Mouse (Mus musculus) myocyte (in vitro differentiated cells): ENCODE results near the gene Tmem89.

Experiments
- CEBPB ChIP-seq: IDR thresholded peaks from 2 replicates; pipeline ENCODE4 v1.6.1; 2011; ENCODE audit warnings: mild to moderate bottlenecking, moderate library complexity; ENCODE audit not compliant: poor library complexity, insufficient read depth, severe bottlenecking
- E2F4 ChIP-seq: IDR thresholded peaks from one replicate; pipeline ENCODE4 v1.6.1; 2011; ENCODE audit warnings: mild to moderate bottlenecking, control low read depth, moderate library complexity; ENCODE audit not compliant: insufficient read depth
- MYOD1 ChIP-seq, 3 experiments: IDR thresholded peaks; one replicate each; pipeline ENCODE4 v1.6.1; 2011; ENCODE audit warnings: control low read depth in 2 of 3, low read depth in 2 of 3, mild to moderate bottlenecking in 2 of 3, moderate library complexity in 1 of 3; ENCODE audit not compliant: insufficient read length in 2 of 3, control insufficient read depth in 1 of 3
- MYOG ChIP-seq, 3 experiments: IDR thresholded peaks; one replicate each; pipeline ENCODE4 v1.6.1; 2011; ENCODE audit warnings: control low read depth in 2 of 3, low read depth in 2 of 3, mild to moderate bottlenecking in 2 of 3; ENCODE audit not compliant: insufficient read length in 2 of 3, control insufficient read depth in 1 of 3, insufficient read depth in 1 of 3
- POLR2A ChIP-seq: IDR thresholded peaks from one replicate; pipeline ENCODE4 v1.6.1; 2011; ENCODE audit warnings: low read depth, mild to moderate bottlenecking, control low read depth, moderate library complexity; ENCODE audit not compliant: insufficient read length
- POLR2AphosphoS2 ChIP-seq: IDR thresholded peaks from one replicate; pipeline ENCODE4 v1.6.1; 2011; ENCODE audit warnings: low read depth, control low read depth; ENCODE audit not compliant: insufficient read length
- REST ChIP-seq: IDR thresholded peaks from one replicate; pipeline ENCODE4 v1.6.1; 2011; ENCODE audit warnings: mild to moderate bottlenecking, control low read depth, moderate library complexity; ENCODE audit not compliant: insufficient read depth, insufficient read length
- SRF ChIP-seq: IDR thresholded peaks from one replicate; pipeline ENCODE4 v1.6.1; 2011; ENCODE audit warnings: low read depth; ENCODE audit not compliant: control insufficient read depth, insufficient read length
- TCF12 ChIP-seq: IDR thresholded peaks from one replicate; pipeline ENCODE4 v1.6.1; 2011; ENCODE audit warnings: mild to moderate bottlenecking, control low read depth; ENCODE audit not compliant: poor library complexity, insufficient read depth, severe bottlenecking
- USF1 ChIP-seq: IDR thresholded peaks from one replicate; pipeline ENCODE4 v1.6.1; 2011; ENCODE audit warnings: low read depth, mild to moderate bottlenecking, control low read depth, moderate library complexity

GRCm38 (mm10) chr9:108945608-108946007 lies 31.2 kb downstream of the Tmem89 start:
- no peak for TF ChIP-seq CEBPB
- TF ChIP-seq TCF12: no peak
- no peak for TF ChIP-seq USF1
- no peak for TF ChIP-seq POLR2A
- TF ChIP-seq MYOG (IDR thresholded peaks at IDR 0.05; ENCODE audit: control insufficient read depth in 1 of 3, insufficient read depth in 1 of 3, insufficient read length in 2 of 3, low read depth in 2 of 3): no peak
- no peak for TF ChIP-seq REST
- no peak for TF ChIP-seq MYOD1 (IDR thresholded peaks at IDR 0.05; ENCODE audit: control insufficient read depth in 1 of 3, insufficient read length in 2 of 3, low read depth in 2 of 3)
- TF ChIP-seq POLR2AphosphoS2: no peak
- TF ChIP-seq SRF: no peak
- TF ChIP-seq E2F4: no peak
